Mouse (Mus musculus) spleen, adult 2 months (tissue): ENCODE measurements at regions not wholly inside any gene's neighbourhood (a gene's known extent, or its start where the extent isn't known, plus 50 kb on each side); places are given as distances from the start of the nearest gene placed in this dataset.

ENCODE experiments used
- CTCF ChIP-seq: fragments of 200-500 bp; IDR thresholded peaks from 2 replicates; pipeline ENCODE4 v1.5.1; 2011; ENCODE audit warnings: mild to moderate bottlenecking, inconsistent platforms; ENCODE audit not compliant: insufficient read depth, insufficient read length, insufficient replicate concordance; ENCODE audit errors: extremely low read depth
- POLR2A ChIP-seq: fragments of 200-500 bp; IDR thresholded peaks from 2 replicates; pipeline ENCODE4 v1.6.1; 2011; ENCODE audit warnings: low read depth, low read length, inconsistent platforms

DNA sequence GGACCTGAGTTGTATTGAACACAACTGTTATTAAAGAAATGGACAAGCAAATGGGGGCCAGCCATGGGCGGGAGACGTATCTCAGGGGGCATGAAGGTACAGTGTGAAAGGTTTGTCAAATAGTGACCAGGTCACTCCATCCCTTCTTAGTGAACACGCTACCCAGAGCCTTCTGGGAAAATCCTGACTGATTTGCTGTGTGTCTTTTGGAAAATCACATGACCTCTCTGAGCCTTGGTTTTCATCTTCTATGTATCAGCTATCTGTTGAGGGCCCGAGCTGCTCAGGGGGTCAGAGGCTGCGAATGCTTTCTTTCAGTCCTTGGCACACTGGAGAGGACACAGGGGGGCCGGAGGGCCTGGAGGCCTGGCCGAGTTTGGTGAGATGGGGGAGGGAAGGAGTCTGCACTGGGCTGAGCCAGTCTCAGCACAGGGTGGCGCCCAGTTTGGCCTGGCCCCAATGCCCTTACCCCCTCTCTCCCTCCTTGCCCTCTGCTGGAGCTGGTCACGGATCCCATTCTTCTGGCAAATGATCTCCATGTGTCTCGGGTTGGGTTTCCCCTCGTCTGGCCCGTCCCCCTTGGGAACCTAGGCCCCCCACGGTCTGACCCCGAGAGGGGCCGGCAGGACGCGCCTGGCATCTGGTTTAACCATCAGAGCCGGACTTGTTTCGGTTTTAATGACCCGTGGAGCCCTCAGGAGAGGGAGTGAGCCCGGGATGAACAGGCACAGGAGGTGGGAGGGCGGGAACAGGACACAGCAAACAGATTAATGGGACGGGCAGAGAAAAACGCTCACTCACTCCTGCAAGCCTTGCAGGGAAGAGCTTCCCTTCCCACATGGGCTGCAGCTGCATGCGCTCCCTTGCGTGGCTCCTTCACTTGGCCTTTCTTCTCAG is 113.7 kb downstream of the Mn1 start:
- TF ChIP-seq CTCF (no peak), POLR2A (no peak)
